Mouse (Mus musculus) cerebellum, adult 9-11 months (tissue): ENCODE measurements around the gene Akt2.
"Not testable (repeated sequence)": the region's sequence is repeated elsewhere in the genome, so short reads cannot be mapped to it uniquely, and the experiment has no call there.

Experiments
- DNase-seq: peaks from one replicate; pipeline ENCODE4 v3.0.0; 2022

Akt2 gene

GRCm38 (mm10) chr7:27622234-27622633, 30.9 kb downstream of the Akt2 start:
- no peak for DNase-seq

- DNase-seq: no peak
These were observed 33.6 kb downstream of the Akt2 start for GRCm38 (mm10) chr7:27624967-27625366.

DNA sequence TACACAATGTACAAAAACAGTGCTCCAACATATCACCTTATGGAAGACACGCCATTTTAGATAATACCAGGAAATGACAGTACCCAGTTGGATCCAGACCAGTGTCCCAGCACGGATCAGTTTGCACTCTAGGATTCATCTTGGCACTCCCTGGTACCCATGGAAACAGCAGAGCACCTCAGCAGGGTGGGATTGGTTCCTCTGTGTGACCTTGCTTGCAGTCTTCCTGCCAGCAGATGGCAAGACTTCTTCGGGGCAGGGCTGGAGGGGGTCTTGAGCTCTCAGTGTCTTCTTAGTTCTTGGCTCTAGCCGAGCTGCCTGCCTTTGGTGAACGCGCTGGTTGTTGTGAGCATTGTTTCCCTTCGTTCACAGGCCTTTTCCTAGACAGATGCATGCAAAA, 36.4 kb downstream of the Akt2 start:
- no peak for DNase-seq

- DNase-seq: no peak
These were observed 36.8 kb downstream of the Akt2 start for GRCm38 (mm10) chr7:27628190-27628589.

- not testable (repeated sequence) for DNase-seq
These were observed 37.5 kb downstream of the Akt2 start for GRCm38 (mm10) chr7:27628816-27629215.

- peak; percentile 75 for DNase-seq
These were observed 40.1 kb downstream of the Akt2 start for GRCm38 (mm10) chr7:27631439-27631838.

DNA sequence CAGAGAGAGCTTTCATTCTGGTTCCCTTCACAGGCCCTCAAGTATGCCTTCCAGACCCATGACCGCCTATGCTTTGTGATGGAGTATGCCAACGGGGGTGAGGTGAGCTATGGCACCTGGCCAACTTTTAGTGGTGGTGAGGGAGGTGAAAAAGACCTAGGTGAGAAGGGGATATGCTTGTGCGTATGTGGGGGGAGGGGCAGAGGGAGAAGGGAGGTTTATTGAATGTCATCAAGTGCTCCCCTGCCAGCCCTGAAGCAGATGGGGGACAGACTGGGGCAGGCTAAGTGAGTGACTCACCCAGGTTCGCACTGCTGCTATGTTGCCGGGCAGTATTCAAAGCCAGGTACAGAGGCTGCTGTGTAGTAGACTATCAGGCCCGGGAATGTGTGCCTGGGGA, 41.8 kb downstream of the Akt2 start:
- DNase-seq: peak; percentile 74

DNA sequence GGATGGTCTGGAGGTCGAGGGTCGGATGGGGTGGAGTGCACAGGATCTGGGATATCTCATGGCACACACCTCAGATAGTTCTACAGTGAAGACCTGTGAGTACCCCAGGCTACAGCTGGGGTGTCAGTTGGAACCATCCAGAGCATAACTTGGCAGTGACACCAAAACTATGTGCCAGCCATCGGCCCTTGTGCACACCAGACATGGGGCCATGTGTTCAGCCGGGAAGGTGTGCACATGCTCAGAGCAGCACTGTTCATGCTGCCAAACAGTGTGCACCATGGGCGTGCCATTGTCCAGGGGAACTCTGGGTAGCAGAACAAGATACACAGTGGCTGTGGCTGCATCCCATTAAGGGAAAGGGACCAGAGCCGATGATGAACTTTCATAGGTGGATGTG, 43.3 kb downstream of the Akt2 start:
- DNase-seq: no peak

DNA sequence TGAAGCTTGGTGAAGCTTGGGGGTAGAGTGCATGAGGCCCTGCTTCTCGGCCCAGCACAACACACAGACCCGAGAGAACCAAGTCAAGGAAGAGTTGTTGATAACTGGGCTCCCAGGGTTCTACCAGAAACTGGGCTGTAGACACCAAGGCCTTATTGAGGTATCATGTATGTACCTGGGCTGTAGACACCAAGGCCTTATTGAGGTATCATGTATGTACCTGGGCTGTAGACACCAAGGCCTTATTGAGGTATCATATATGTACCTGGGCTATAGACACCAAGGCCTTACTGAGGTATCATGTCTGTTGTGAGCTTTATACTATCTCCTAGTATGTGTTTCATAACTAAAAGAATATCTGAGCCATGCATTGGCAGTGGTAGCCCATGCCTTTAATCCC, 43.7 kb downstream of the Akt2 start:
- DNase-seq: not testable (repeated sequence)

DNA sequence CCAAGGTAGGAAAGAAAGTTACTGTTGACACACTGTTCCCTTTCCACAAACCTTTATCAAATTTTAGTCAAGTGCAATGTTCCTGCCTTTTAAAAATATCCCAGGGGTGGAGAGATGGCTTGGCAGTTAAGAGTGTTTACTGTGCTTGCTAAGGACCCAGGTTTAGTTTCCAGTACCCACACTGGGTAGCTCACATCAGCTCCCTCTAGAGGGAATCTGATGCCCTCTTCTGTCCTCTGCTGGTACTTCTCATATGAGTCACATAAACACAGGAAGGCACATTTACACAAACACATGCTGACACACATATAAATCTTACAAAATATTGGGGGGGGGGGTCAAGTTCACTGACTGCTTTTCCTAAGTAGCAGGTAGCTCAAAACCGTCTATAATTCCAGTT, 53.1 kb downstream of the Akt2 start:
- no peak for DNase-seq

DNA sequence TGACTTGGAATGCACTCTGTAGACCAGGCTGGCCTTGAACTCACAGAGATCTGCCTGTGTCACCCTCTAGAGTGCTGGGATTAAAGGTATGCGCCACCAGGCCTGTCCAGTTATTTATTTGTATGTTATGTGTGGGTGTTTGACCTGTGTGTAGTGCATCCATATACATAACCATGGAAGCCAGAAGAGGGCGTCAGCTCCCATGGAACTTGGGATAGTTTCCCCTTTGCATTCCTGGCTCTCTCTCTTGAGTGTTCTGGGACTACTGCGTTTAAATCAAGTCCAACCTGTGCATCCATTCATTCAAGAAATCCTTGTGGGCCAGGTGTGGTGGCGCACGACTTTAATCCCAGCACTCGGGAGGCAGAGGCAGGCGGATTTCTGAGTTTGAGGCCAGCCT, 55.2 kb downstream of the Akt2 start:
- no peak for DNase-seq

DNA sequence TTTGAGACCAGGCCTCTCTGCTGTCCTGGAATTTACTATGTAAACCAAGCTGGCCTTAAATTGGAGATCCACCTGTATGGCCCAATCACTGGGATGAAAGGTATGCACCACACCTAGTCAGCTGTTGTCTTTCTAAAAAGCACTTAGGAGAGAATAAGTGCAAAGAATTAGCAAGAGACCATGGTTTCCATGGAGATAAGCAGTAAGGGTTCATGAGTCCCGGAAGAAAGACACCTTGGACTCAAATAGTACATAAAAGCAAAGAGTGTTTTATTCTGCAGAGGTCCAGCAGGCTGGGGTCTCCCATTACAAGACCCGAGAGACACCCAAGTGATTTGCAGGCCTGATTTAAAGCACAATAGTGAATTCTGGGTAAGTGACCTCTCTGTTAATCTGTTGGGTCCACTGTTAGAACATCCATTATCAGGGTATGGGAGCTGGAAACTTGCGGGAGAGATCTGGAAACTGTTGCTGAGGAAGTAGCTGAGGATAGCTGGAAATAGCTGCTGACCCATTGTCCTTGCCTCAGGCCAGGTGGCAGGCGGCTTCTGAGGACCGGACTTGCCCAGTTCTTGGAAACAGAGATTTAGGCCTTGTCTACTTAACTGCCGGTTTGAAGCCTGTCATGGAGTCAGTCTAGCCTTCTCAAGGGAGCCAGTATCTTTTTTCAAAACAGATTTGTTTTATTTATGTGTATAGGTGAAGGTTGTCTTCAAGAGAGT, 56.1 kb downstream of the Akt2 start:
- no peak for DNase-seq

- no peak for DNase-seq
These were observed 58.4 kb downstream of the Akt2 start for GRCm38 (mm10) chr7:27649723-27650122.

DNA sequence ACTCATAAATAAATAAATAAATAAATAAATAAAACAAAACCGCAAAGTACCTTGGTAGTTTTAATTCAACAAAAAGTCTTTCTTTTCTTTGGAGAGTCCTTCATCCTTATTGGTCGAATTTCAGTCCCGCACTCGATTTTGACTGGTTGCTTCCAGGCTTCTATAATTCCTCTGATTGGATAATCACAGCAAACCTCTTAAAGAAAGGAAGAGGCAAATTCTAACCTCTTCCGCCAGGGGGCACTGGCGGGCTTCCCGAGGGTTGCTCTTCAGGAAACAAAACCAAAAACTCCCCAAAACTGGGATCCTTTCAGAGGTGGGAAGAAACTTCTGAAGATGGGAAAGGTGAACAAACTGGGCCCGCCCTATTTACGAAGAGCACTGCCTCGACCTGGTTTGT, 59.6 kb downstream of the Akt2 start:
- peak; percentile 83 for DNase-seq

DNA sequence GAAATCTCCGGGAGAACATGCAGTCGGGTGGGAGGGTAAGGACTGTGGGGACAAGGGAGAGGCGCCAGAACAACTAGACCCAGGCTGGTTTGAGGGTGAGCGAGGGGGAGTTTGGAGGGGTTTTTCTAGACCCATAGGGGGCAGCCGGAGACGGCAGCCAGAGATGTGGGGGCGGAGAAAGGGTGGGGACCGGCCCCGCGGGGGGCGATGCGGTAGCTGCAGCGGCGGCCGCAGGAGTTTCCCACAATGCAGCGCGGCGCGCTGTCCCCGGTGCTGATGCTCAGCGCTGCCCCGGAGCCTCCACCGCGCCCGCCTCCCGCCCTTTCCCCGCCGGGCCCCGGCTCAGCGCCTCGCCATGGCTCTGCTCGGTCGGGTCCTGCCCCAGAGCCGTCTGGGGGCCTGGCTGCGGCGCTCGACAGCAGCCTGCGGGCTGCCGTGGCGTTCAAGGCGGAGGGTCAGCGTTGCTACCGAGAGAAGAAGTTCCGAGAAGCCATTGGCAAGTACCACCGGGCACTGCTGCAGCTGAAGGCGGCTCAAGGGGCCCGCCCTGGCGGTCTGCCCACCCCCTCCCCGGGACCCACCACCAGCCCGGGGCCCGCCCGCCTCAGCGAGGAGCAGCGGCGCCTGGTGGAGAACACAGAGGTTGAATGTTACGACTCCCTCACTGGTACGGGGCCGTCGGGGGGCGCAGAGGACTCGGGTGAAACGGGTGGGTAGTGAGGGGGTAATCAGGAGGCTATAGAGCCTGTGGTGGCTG, 62.5 kb downstream of the Akt2 start, which contains the start of gene Ttc9b:
Ttc9b (plus strand) TSS at position 235 of the 757 bp plus-strand sequence.
- DNase-seq: peak; percentile 87

DNA sequence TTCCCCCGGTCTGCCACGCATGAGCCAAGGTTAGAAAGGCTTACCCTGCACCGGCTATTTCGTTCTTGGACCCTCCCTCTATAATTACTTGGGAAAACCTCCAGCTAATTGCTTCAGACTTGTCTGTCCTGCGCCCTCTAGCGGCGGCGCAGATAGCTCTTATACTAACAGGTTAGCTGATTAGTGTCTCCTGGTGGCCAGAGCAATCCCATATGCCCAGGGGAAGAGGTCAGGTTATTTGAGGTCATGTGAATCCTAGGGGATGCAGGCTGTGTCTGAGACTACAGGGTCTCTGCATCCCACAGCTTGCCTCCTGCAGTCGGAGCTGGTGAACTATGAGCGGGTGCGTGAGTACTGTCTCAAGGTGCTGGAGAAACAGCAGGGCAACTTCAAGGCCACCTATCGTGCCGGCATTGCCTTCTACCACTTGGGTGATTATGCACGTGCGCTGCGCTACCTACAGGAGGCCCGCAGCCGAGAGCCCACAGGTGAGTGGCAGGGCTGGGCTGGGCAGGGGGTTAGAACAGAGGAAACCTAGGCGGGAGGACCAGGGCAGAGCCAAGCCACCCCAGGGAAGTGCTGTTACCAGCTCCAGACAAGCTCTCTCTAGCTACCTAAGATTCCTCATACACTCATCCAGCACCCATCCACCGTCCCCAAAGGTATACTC, 63.4 kb downstream of the Akt2 start:
- DNase-seq: peak; percentile 75

DNA sequence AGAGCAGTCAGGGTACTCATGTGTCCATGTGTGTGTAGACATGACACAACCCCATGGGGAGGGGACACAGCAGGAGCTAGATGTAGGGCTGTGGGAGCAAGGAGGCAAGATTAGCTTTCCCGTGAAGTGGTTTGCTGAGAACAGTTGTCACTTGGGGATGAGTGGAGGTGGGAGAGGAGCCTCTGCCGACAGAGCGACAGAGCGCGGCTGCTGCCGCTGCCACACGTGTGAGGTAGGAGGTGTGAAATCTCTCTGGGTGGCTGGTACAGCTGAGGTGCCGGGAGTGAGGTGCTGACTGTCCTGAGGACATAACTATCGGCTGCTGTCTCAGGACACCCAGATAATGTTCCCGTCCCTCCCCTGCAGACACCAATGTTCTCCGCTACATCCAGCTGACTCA, 64.2 kb downstream of the Akt2 start:
- no peak for DNase-seq

- peak; percentile 61 for DNase-seq
These were observed 65.2 kb downstream of the Akt2 start for GRCm38 (mm10) chr7:27656600-27656999.

DNA sequence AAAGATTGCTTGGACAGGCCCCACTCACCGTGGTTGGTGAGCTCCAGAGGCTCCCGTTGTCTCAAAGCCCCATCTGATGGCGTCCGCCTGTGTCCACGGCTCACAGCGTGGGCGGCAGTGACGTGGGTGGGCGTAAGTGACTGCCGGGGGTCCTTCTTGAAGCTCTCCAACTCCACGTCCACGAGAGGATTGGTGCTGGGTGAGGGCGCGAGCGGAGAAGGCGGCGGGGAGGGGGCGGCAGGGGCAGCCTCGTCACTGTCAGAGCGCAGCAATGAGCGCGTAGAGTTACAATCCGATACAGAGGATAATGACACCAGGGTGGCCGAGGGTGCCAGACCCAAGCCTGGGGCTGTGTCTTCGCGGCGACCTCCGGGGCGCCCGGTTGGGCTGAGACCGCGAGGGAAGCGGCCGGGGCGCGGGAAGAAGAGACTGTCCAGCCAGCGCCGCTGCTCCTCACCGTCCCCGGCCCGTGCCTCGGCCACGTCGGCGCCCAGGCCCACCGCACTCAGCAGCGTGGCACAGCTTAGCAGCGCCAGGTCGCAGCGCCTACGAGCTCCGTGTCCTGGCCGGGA, 66.6 kb downstream of the Akt2 start:
- no peak for DNase-seq

GRCm38 (mm10) chr7:27658712-27659663, 67.6 kb downstream of the Akt2 start:
- no peak for DNase-seq

DNA sequence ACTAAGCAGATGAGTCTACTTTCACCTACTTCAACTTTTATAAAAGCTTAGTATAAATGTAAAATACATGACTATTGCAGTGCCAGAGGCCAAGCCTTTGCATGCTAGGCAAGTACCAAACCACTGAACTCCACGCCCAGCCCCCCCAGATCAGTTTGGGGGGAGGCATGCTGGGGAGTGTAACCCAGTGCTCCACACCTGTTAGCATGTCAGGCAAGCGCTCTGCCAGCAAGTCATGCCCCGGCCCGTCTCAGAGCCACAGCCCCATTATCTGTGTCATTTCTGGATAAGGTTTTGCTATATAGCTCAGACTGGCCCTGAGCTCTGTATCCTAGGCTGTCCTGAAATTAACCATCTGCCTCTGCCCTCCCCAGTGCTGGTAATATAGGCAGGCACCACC, 70.7 kb downstream of the Akt2 start:
- no peak for DNase-seq

- DNase-seq: peak; percentile 73
These were observed 81.8 kb downstream of the Akt2 start for GRCm38 (mm10) chr7:27673064-27673574.
